Mouse (Mus musculus) midbrain, embryonic 12.5 days (tissue): ENCODE results near the gene Capn2. TPM values are rescaled to one million over a fixed set of nuclear protein-coding genes. Genes with fewer than 3 reads are reported as not detected.

Experiments used
- ATAC-seq: fragments of 200-750 bp; cut with Nextera tagmentation; 2 replicates; pipeline ENCODE4 v1.8.0; 2017; ENCODE audit warnings: low read depth, moderate TSS enrichment, moderate library complexity; ENCODE audit not compliant: low FRiP score
- H3K27ac ChIP-seq: fragments of 300-500 bp; sonication (generic); replicated peaks from 2 replicates; pipeline ENCODE4 v1.5.1; 2016; ENCODE audit warnings: mild to moderate bottlenecking
- H3K27me3 ChIP-seq: fragments of 300-500 bp; sonication (generic); 2 replicates; pipeline ENCODE4 v1.6.1; 2016; ENCODE audit warnings: mild to moderate bottlenecking
- H3K36me3 ChIP-seq: fragments of 300-500 bp; sonication (generic); 2 replicates; pipeline ENCODE4 v1.6.1; 2016
- H3K4me1 ChIP-seq: fragments of 300-500 bp; sonication (generic); 2 replicates; pipeline ENCODE4 v1.6.1; 2016
- H3K4me2 ChIP-seq: fragments of 300-500 bp; sonication (generic); replicated peaks from 2 replicates; pipeline ENCODE4 v1.6.1; 2016; ENCODE audit warnings: mild to moderate bottlenecking, moderate library complexity
- H3K4me3 ChIP-seq: fragments of 300-500 bp; sonication (generic); 2 replicates; pipeline ENCODE4 v1.5.1; 2016; ENCODE audit warnings: mild to moderate bottlenecking
- H3K9ac ChIP-seq: fragments of 300-500 bp; sonication (generic); replicated peaks from 2 replicates; pipeline ENCODE4 v1.6.1; 2016; ENCODE audit warnings: mild to moderate bottlenecking, moderate library complexity
- H3K9me3 ChIP-seq: fragments of 300-500 bp; sonication (generic); 2 replicates; pipeline ENCODE4 v1.6.1; 2016; ENCODE audit warnings: mild to moderate bottlenecking
- WGBS: fragments of 180-500 bp; shearing (Covaris S2); methylation state at CpG from one replicate; pipeline ENCODE4 v1.1.7; 2016; 5-methylcytosine and 5-hydroxymethylcytosine counted together
- polyA plus RNA-seq: library from polyadenylated mRNA; unstranded; fragments of >200 nt; fragmentation: Nextera tagmentation; extraction: Ambion mirVana; gene quantifications from 2 replicates; pipeline ENCODE4 v1.2.1, GENCODE M21; 2016

Gene Capn2
- polyA plus RNA-seq, 1 experiment from 2014 or later = 111 TPM

- no peak overlapping the region for H3K4me2 ChIP-seq
- H3K9ac ChIP-seq = no peak overlapping the region
- no peak overlapping the region for H3K27ac ChIP-seq
- no peaks in the 10 kb centered on the region for H3K9me3 ChIP-seq
- H3K4me1 ChIP-seq = no peaks in the 10 kb centered on the region
- WGBS = 85% methylated on average over 5 of the region's 5 CpGs
- H3K27me3 ChIP-seq = no peaks in the 10 kb centered on the region
- ATAC-seq = no peak
- H3K36me3 ChIP-seq = peaks cover 88% of the 10 kb centered on the region
- no peak overlapping the region for H3K4me3 ChIP-seq
Observed at GRCm38 (mm10) chr1:182475005-182475796, 42.2 kb downstream of the Capn2 start.

DNA sequence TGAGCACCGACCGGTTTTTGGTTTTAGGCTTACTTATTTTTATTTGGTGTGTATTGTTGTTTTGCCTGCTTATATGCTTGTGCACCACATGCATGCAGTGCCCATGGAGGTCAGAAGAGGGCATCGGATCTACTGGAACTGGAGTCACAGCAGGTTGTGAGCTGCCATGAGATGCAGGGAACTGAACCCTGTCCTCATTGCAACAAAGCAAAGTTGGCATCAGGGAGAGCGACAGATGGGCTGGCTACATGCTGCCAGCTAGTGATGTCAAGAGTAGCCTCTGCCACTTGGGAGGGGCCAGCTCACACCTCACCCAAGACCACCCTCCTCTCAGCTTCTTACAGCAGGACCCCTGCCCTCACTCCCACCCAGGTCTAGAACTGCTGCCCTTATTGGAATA is 51.4 kb downstream of the Capn2 start:
- Histone ChIP-seq H3K4me3 (no peak overlapping the region), H3K9me3 (no peaks in the 10 kb centered on the region), H3K27me3 (no peaks in the 10 kb centered on the region), H3K4me1 (no peaks in the 10 kb centered on the region), H3K9ac (no peak overlapping the region), H3K36me3 (peaks cover 56% of the 10 kb centered on the region), H3K4me2 (no peak overlapping the region), H3K27ac (no peak overlapping the region)
- WGBS = 91% methylated on average over 4 of the region's 4 CpGs
- no peak for ATAC-seq

GRCm38 (mm10) chr1:182465309-182465708 is 52.1 kb downstream of the Capn2 start:
- ATAC-seq = no peak

DNA sequence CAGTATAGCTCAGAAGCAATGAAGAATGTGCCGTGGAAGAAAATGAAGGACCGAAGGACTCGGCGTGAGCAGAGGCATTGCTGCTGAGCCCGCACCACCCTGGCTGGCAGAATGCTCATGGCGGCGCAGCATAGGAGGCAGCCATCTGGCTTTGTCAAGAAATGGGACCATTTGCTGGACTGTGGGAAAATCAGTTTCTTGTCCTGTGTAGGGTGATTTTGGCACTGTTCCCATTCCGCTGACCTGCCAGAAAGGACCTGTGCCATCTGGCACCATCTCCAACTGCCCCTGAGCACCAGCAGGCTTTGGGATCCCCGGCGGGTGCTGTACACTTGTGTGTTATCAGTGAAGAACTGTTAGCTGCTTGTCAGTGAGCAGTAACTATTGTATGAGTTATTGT is 55.6 kb downstream of the Capn2 start:
- Histone ChIP-seq H3K9ac (no peak overlapping the region), H3K4me3 (no peak overlapping the region), H3K4me1 (no peaks in the 10 kb centered on the region), H3K36me3 (peaks cover 34% of the 10 kb centered on the region), H3K27me3 (no peaks in the 10 kb centered on the region), H3K27ac (no peak overlapping the region; the same call in 1 of the 2 replicates), H3K4me2 (no peak overlapping the region), H3K9me3 (no peaks in the 10 kb centered on the region)
- 87% methylated on average over 10 of the region's 10 CpGs for WGBS
- no peak for ATAC-seq

More at GRCm38 (mm10) chr1:182465309-182465708, 52.1 kb downstream of the Capn2 start:
- H3K27me3 ChIP-seq = no peaks in the 10 kb centered on the region
- no peak overlapping the region for H3K9ac ChIP-seq
- no peaks in the 10 kb centered on the region for H3K4me1 ChIP-seq
- 92% methylated on average over 4 of the region's 4 CpGs for WGBS
- H3K27ac ChIP-seq = no peak overlapping the region
- no peak overlapping the region for H3K4me3 ChIP-seq
- H3K36me3 ChIP-seq = peaks cover 49% of the 10 kb centered on the region
- no peaks in the 10 kb centered on the region for H3K9me3 ChIP-seq
- no peak overlapping the region for H3K4me2 ChIP-seq

DNA sequence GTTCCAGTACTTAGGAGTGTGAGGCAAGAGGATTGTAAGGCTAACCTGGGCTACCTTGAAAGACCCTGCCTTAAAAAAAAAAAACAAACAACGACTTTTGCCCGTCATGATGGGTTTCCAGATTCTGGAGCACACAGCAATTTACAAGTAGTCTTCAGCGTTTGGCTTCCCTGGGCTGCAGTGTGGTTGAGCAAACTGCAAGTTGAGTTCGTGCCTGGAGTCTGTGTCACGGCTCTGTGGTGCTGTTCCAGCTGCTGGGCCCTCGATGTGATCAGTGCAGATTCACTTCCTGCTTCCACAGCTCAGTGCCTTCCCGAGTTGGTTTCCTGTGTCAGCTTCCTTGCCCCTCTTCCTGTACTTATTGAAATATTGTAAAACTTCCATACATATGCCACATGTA is 56.1 kb downstream of the Capn2 start:
- Histone ChIP-seq H3K4me2 (no peak overlapping the region), H3K27ac (0 out of 2 replicates have a peak overlapping the region, but pooled peaks have one; percentile 43), H3K4me1 (no peaks in the 10 kb centered on the region), H3K4me3 (no peak overlapping the region), H3K9me3 (no peaks in the 10 kb centered on the region), H3K36me3 (peaks cover 34% of the 10 kb centered on the region), H3K27me3 (no peaks in the 10 kb centered on the region), H3K9ac (no peak overlapping the region)
- ATAC-seq = no peak
- 73% methylated on average over 7 of the region's 7 CpGs for WGBS

GRCm38 (mm10) chr1:182460291-182461244 is 56.8 kb downstream of the Capn2 start:
- Histone ChIP-seq H3K9ac (no peak overlapping the region), H3K27me3 (no peaks in the 10 kb centered on the region), H3K4me1 (no peaks in the 10 kb centered on the region), H3K4me2 (no peak overlapping the region), H3K27ac (peak overlapping the region; percentile 43; the same call in 1 of the 2 replicates), H3K36me3 (peaks cover 41% of the 10 kb centered on the region), H3K9me3 (no peaks in the 10 kb centered on the region), H3K4me3 (no peak overlapping the region)
- ATAC-seq = no peak
- 75% methylated on average over 13 of the region's 13 CpGs for WGBS

DNA sequence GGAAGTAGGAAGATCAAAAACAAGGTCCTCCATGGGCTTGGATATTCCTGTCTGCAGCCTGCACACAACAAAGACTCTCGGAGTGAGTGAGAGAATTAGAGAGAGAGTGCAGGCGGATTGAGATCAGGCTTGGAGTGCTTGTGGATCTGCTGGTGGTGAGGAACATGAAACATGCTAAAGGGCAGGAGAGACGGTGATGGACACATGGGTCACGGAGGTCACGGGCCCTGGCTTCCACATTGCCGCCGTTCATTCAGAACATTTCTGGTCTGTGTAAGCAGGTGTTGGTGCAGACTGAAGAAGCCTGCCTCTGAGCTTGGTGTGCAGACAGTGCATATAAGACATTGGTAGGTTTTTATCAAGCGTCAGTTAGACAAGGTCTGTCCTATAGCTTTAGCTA is 58.0 kb downstream of the Capn2 start:
- H3K9ac ChIP-seq = no peak overlapping the region
- no peaks in the 10 kb centered on the region for H3K4me1 ChIP-seq
- 87% methylated on average over 8 of the region's 8 CpGs for WGBS
- H3K27ac ChIP-seq = no peak overlapping the region
- no peak overlapping the region for H3K4me3 ChIP-seq
- no peaks in the 10 kb centered on the region for H3K27me3 ChIP-seq
- H3K4me2 ChIP-seq = no peak overlapping the region
- no peak for ATAC-seq
- no peaks in the 10 kb centered on the region for H3K9me3 ChIP-seq
- H3K36me3 ChIP-seq = peaks cover 52% of the 10 kb centered on the region

GRCm38 (mm10) chr1:182458556-182458955 is 58.9 kb downstream of the Capn2 start:
- H3K9me3 ChIP-seq = no peaks in the 10 kb centered on the region
- H3K36me3 ChIP-seq = peaks cover 59% of the 10 kb centered on the region
- H3K9ac ChIP-seq = no peak overlapping the region
- no peaks in the 10 kb centered on the region for H3K4me1 ChIP-seq
- no peak overlapping the region for H3K4me2 ChIP-seq
- no peaks in the 10 kb centered on the region for H3K27me3 ChIP-seq
- H3K4me3 ChIP-seq = no peak overlapping the region
- H3K27ac ChIP-seq = 0 out of 2 replicates have a peak overlapping the region, but pooled peaks have one; percentile 35
- ATAC-seq = no peak
- WGBS = 84% methylated on average over 19 of the region's 19 CpGs

GRCm38 (mm10) chr1:182455080-182455479 is 62.3 kb downstream of the Capn2 start:
- Histone ChIP-seq H3K9me3 (no peaks in the 10 kb centered on the region), H3K4me3 (no peak overlapping the region), H3K27ac (no peak overlapping the region), H3K4me2 (no peak overlapping the region), H3K36me3 (peaks cover 56% of the 10 kb centered on the region), H3K9ac (no peak overlapping the region), H3K27me3 (no peaks in the 10 kb centered on the region), H3K4me1 (no peaks in the 10 kb centered on the region)
- WGBS = 92% methylated on average over 2 of the region's 2 CpGs
- ATAC-seq = no peak

GRCm38 (mm10) chr1:182452473-182452872 is 64.9 kb downstream of the Capn2 start:
- Histone ChIP-seq H3K9ac (no peak overlapping the region), H3K9me3 (no peaks in the 10 kb centered on the region), H3K27ac (no peak overlapping the region), H3K4me2 (no peak overlapping the region), H3K4me1 (no peaks in the 10 kb centered on the region), H3K36me3 (peaks cover 61% of the 10 kb centered on the region), H3K27me3 (no peaks in the 10 kb centered on the region), H3K4me3 (no peak overlapping the region)
- WGBS = 88% methylated on average over 4 of the region's 4 CpGs
- no peak for ATAC-seq

DNA sequence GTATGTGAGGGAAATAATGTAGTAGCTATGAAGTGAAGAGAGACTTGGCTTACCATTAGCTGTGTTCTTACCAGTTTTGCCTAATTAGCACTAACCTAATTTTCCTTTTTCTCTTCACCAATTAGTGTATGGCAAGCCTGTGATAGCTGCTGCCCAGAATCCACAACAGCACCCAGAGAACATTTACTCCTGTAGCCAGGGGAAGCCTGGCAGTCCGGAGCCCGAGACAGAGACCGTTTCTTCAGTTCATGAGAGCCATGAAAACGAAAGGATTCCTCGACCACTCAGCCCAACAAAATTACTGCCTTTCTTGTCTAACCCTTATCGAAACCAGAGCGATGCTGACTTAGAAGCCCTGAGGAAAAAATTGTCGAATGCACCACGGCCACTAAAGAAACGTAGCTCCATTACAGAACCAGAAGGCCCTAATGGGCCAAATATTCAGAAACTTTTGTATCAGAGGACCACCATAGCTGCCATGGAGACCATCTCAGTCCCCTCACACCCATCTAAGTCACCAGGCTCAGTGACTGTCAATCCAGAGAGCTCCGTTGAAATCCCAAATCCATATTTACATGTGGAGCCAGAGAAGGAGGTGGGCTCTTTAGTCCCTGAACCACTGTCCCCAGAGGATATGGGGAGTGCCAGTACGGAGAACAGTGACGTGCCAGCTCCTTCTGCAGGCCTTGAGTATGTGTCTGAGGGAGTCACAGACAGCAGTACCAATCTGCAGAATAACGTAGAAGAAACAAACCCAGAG is 69.0 kb downstream of the Capn2 start:
- no peak overlapping the region for H3K9ac ChIP-seq
- no peaks in the 10 kb centered on the region for H3K27me3 ChIP-seq
- 97% methylated on average over 14 of the region's 14 CpGs for WGBS
- no peak overlapping the region for H3K27ac ChIP-seq
- ATAC-seq = no peak
- peaks cover 63% of the 10 kb centered on the region for H3K36me3 ChIP-seq
- H3K4me2 ChIP-seq = no peak overlapping the region
- H3K4me3 ChIP-seq = no peak overlapping the region
- no peaks in the 10 kb centered on the region for H3K9me3 ChIP-seq
- H3K4me1 ChIP-seq = no peaks in the 10 kb centered on the region
